Mouse (Mus musculus) lung, postnatal 0 days (tissue): Measurements from ENCODE around the gene Ifitm6.
"Not testable (repeated sequence)": the region's sequence is repeated elsewhere in the genome, so short reads cannot be mapped to it uniquely, and the experiment has no call there.

Experiments used
- CTCF ChIP-seq: IDR thresholded peaks from 2 replicates; pipeline ENCODE4 v1.5.1; 2016; ENCODE audit warnings: antibody characterized with exemption, mild to moderate bottlenecking
- EP300 ChIP-seq: IDR thresholded peaks from 2 replicates; pipeline ENCODE4 v1.6.1; 2016; ENCODE audit warnings: antibody characterized with exemption, mild to moderate bottlenecking, control low read depth

DNA sequence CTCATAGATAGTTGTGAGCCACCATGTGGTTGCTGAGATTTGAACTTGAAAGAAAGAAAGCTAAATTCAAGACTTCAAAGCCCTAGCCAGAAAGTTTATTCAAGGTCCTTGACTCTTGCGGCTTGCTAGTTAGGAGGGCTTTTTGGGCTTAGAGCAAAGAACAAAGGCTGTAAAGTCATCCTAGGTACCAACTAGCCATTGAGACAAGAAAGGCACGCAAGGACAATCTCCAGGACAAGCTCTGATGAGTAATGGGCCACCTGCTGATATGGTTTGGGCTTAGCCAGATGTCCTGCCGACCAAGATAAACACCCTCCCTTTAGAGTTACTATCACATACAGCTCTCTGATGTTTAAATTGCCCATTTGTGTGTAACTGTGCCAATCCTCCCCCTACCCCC, 49.0 kb downstream of the Ifitm6 start:
- not testable (repeated sequence) for TF ChIP-seq CTCF, EP300
